Mouse (Mus musculus): Measurements from ENCODE around the gene Cdk20.
A peak's percentile ranks its signal among the peaks of the same experiment; 100 is the strongest.
"Not testable (repeated sequence)": the region's sequence is repeated elsewhere in the genome, so short reads cannot be mapped to it uniquely, and the experiment has no call there.

Cdk20 gene

GRCm38 (mm10) chr13:64422607-64422957 is 9.5 kb upstream of the Cdk20 start:
- no peak for DNase-seq (ENCODE audit: low spot score)

GRCm38 (mm10) chr13:64424347-64424746 is 7.8 kb upstream of the Cdk20 start:
- no peak for DNase-seq (ENCODE audit: low spot score)

- DNase-seq (ENCODE audit: low spot score) = no peak
These were observed 6.8 kb upstream of the Cdk20 start for GRCm38 (mm10) chr13:64425280-64425679.

- no peak for DNase-seq (ENCODE audit: low spot score)
These were observed 2.8 kb upstream of the Cdk20 start for GRCm38 (mm10) chr13:64429328-64429727.

- DNase-seq (ENCODE audit: low spot score) = no peak
These were observed 5.7 kb downstream of the Cdk20 start for GRCm38 (mm10) chr13:64437801-64438200.

DNA sequence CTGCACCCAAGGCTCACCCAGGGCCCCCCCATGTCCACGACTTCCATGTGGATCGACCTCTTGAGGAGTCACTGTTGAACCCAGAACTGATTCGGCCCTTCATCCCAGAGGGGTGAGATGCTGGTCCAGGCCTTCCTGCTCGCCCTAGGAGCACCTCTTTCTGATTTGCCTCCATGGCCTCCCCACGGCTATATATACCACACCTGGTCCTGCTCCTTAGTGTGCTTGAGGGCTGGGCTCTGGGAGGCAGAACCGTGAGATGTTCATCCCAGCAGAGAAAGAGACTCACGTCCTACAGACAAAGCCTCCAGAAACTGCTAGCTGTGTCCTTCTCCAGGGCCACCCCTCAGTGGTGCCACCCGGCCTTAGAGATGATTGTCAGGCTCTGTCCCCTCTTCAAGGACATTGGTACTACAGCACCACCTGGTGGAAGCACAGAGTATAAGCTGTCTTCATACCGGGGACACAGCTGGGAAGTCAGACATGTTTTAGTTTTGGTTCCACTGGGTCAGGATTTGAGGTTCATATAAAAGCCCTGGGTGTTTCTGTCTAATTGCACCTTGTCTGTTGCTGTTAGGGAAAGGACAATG is 6.8 kb downstream of the Cdk20 start:
- DNase-seq (ENCODE audit: low spot score) = peak; percentile 39

- no peak for DNase-seq (ENCODE audit: low spot score)
These were observed 7.4 kb downstream of the Cdk20 start for GRCm38 (mm10) chr13:64439471-64439870.

GRCm38 (mm10) chr13:64440592-64440991 is 8.5 kb downstream of the Cdk20 start:
- DNase-seq (ENCODE audit: low spot score) = no peak

DNA sequence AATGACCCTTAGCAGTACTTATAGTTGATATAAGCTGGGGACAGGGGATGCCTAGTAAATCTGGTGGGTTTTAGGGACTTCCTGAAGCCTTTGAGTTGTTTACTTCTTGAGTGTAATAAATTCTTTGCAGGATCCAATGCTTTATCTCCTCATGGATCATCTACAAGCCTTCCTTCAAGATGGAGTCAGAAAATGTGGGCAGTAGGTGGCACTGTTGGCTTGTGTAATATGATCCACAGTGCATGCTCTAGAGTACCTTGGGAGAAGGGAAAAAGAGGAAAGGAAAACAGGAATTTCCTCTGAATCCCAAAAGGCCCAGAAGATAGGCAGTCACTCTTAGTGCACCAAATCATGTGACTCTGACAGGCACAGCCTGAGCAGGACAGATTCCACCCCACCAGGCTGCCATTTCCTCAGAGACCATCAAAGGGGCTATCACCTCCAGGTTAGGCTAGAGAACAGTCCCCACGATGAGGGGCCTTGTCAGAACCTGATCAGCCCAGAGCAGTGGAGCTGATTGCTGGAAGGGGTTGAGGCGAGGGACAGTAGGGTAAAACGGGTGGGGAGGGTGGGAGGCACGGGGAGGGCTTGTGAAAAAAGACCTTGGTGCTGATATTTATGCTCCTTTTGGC is 11.3 kb downstream of the Cdk20 start:
- DNase-seq (ENCODE audit: low spot score) = no peak

- DNase-seq (ENCODE audit: low spot score) = no peak
These were observed 13.3 kb downstream of the Cdk20 start for GRCm38 (mm10) chr13:64445254-64445920.

GRCm38 (mm10) chr13:64447947-64448346 is 15.8 kb downstream of the Cdk20 start:
- DNase-seq (ENCODE audit: low spot score) = no peak

DNA sequence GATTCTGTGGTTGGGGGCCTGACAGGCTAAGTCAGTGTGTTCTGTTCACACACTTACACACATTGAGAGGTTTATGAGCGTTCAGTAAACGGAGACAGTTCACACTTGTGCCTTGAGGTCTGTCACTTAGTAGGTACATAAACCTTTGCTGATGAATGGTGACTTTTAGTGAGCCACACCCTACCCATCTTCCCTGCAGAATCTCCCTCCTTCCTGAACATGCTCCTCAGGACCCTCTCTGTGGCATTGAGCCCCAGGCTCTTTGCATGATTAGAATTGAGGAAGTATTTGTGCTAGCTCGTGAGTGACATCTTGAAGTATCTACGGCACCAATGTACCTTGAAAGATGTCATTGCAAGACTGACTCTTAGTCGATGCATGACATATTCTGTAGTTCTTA is 16.6 kb downstream of the Cdk20 start:
- no peak for DNase-seq (ENCODE audit: low spot score)

- no peak for DNase-seq (ENCODE audit: low spot score)
These were observed 18.1 kb downstream of the Cdk20 start for GRCm38 (mm10) chr13:64450001-64450794.

DNA sequence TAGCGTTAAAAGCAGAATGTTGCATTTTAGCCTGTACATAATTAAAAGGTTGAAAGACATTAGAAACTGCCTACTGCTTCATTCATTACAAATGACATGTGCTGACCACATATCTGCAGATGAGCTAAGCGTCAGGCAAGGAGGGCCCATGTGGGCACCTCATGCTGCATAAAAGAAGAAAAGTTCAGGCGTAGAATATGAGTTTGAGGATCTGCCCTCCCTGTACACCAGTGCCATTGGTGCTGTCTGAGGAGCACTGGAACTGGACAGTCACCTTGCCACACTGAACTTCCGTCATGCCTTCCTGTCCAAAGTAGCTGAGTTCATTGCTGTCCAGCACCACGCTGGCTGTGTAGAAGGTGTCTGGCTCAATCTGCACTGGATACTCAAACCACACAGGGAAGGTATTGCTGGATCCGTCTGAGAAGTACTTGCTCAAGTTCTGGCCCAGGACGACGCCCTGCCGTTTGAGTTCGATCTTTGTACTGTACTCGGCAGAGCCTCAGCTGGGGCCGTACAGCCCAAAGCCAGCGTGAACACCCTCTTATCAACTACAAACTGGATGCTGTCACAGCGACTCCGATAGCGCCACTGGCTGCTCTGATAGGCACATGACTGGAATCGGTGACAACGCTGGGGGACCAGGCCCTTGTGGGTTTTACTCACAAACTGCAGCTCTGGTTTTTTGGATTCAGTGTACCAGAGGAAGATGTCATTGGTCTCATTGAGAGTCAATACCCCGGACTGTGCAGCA is 25.3 kb downstream of the Cdk20 start:
- DNase-seq (ENCODE audit: low spot score) = not testable (repeated sequence)

- no peak for DNase-seq (ENCODE audit: low spot score)
These were observed 26.1 kb downstream of the Cdk20 start for GRCm38 (mm10) chr13:64458181-64458580.

DNA sequence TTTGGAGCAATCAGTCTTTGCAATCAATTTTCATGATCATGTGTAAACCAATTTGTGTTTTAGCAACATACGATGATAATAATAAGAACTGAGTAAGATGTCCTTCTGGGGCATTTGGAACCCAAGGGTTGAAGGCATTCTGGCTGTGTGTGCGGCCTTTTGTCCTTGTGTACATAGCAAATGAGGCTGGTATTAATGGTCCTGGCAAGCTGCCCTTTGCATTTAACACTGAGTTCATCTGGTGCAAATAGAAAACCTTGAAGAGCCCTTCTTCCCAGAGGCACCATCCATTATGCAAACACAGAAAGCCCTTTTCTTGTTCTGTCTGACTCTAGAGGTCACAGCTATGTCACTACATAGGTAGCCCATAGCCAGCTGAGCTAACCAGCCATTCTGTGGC is 30.5 kb downstream of the Cdk20 start:
- no peak for DNase-seq (ENCODE audit: low spot score)

DNA sequence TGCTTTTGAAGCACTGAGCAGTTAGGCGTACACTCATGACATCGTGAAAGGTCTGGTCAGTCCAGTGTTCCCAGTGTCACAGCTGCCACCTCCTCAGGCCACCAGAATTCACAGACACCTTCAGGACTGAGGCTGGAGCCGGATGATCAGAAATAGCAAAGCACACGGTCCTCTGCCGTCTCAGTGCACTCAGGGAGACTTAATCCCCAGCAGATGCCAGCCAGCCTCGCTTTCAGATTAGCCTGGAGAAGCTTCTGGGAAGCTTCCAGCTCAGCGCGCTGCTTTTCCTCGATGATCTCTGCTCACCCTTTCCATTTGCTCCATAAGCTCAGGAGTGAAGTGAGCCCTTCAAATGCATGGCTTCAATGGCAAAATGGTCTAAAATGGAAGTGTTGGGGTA is 33.1 kb downstream of the Cdk20 start:
- DNase-seq (ENCODE audit: low spot score) = no peak

DNA sequence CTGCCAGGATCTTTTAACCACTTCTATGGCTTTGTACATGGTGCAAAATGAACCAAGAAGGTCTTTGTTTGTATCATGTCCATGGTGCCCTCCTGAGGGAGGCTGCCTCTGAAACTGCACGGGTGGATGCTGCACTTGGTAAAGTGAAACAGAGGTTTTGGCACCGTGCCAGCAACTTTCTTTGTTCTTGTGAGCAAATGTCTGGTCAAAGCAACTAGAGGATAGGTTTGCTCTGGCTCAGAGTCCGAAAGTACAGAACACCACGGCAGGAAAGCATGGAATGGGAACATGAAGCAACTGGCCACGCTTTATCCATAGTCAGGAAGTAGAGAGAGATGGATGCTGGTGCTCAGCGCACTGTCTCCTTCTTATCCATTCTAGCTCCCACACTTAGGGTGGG is 35.8 kb downstream of the Cdk20 start:
- DNase-seq (ENCODE audit: low spot score) = no peak

- DNase-seq (ENCODE audit: low spot score) = no peak
These were observed 45.9 kb downstream of the Cdk20 start for GRCm38 (mm10) chr13:64477968-64478367.

- DNase-seq (ENCODE audit: low spot score) = no peak
These were observed 47.8 kb downstream of the Cdk20 start for GRCm38 (mm10) chr13:64479960-64480359.

DNA sequence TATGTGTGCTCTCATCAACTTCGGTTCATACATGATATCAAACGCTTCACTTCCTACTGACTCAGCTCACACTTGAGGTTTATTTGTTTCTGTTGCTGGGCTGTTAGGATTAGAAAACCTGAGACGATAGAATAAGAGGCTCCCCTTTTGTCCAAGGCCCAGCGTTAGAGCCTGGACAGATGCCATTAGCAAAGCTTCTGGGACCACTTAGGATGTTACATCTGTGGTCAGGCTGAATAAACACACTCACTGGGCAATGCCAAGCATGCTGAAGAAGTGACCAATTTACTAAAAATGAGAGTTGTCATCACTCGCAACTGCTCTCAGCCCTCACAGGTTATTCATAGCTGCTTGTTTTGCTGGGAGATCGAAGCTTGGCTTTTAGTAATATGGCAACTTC is 57.8 kb downstream of the Cdk20 start:
- no peak for DNase-seq (ENCODE audit: low spot score)

Measured in ovary, postnatal 10 days (tissue).